Mouse (Mus musculus) embryonic facial prominence, embryonic 15.5 days (tissue): Measurements from ENCODE around the gene Gm20388. TPM values are rescaled to one million over a fixed set of nuclear protein-coding genes. Genes with fewer than 3 reads are reported as not detected.

ENCODE experiments used
- ATAC-seq: fragments of 200-750 bp; cut with Nextera tagmentation; 2 replicates; pipeline ENCODE4 v1.8.0; 2017; ENCODE audit warnings: low read depth, moderate TSS enrichment; ENCODE audit not compliant: insufficient number of reproducible peaks, low FRiP score, low TSS enrichment
- H3K27ac ChIP-seq: fragments of 300-500 bp; sonication (generic); replicated peaks from 2 replicates; pipeline ENCODE4 v1.5.1; 2015; ENCODE audit warnings: mild to moderate bottlenecking, inconsistent platforms
- H3K27me3 ChIP-seq: fragments of 300-500 bp; sonication (generic); 2 replicates; pipeline ENCODE4 v1.6.1; 2015; ENCODE audit warnings: inconsistent platforms
- H3K36me3 ChIP-seq: fragments of 300-500 bp; sonication (generic); 2 replicates; pipeline ENCODE4 v1.6.1; 2015; ENCODE audit warnings: mild to moderate bottlenecking, inconsistent platforms
- H3K4me1 ChIP-seq: fragments of 300-500 bp; sonication (generic); 2 replicates; pipeline ENCODE4 v1.6.1; 2015; ENCODE audit warnings: inconsistent platforms
- H3K4me2 ChIP-seq: fragments of 300-500 bp; sonication (generic); replicated peaks from 2 replicates; pipeline ENCODE4 v1.6.1; 2015; ENCODE audit warnings: mild to moderate bottlenecking, inconsistent platforms
- H3K4me3 ChIP-seq: fragments of 300-500 bp; sonication (generic); replicated peaks from 2 replicates; pipeline ENCODE4 v1.5.1; 2015; ENCODE audit warnings: mild to moderate bottlenecking, inconsistent platforms
- H3K9ac ChIP-seq: fragments of 300-500 bp; sonication (generic); 2 replicates; pipeline ENCODE4 v1.6.1; 2015; ENCODE audit warnings: inconsistent platforms
- H3K9me3 ChIP-seq: fragments of 300-500 bp; sonication (generic); replicated peaks from 2 replicates; pipeline ENCODE4 v1.6.1; 2016; ENCODE audit warnings: inconsistent platforms
- WGBS: fragments of 180-500 bp; shearing (Covaris S2); methylation state at CpG from one replicate; pipeline ENCODE4 v1.1.7; 2015; 5-methylcytosine and 5-hydroxymethylcytosine counted together
- polyA plus RNA-seq: library from polyadenylated mRNA; unstranded; fragments of >200 nt; fragmentation: Nextera tagmentation; extraction: Ambion mirVana; gene quantifications from 2 replicates; pipeline ENCODE4 v1.2.1, GENCODE M21; 2015

The Gm20388 gene
- polyA plus RNA-seq, 1 experiment from 2014 or later: 8.0 TPM

- H3K9me3 ChIP-seq: no peaks in the 10 kb centered on the region
- H3K4me3 ChIP-seq: no peak overlapping the region
- peaks cover 86% of the 10 kb centered on the region for H3K36me3 ChIP-seq
- H3K4me1 ChIP-seq: peaks cover 27% of the 10 kb centered on the region
- ATAC-seq: no peak
- WGBS: 57% methylated on average over 13 of the region's 13 CpGs
- no peak overlapping the region for H3K9ac ChIP-seq
- H3K4me2 ChIP-seq: no peak overlapping the region
- H3K27me3 ChIP-seq: no peaks in the 10 kb centered on the region
- H3K27ac ChIP-seq: no peak overlapping the region
Measured at GRCm38 (mm10) chr8:120569939-120570715, 659.5 kb downstream of the Gm20388 start.

GRCm38 (mm10) chr8:120571561-120571960 is 660.9 kb downstream of the Gm20388 start:
- Histone ChIP-seq H3K9me3 (no peaks in the 10 kb centered on the region), H3K4me3 (no peak overlapping the region), H3K27ac (no peak overlapping the region), H3K4me2 (no peak overlapping the region), H3K27me3 (no peaks in the 10 kb centered on the region), H3K36me3 (peaks cover 98% of the 10 kb centered on the region), H3K9ac (no peak overlapping the region), H3K4me1 (peaks cover 15% of the 10 kb centered on the region)
- WGBS: 80% methylated on average over 8 of the region's 8 CpGs
- no peak for ATAC-seq

GRCm38 (mm10) chr8:120572534-120572933 is 661.9 kb downstream of the Gm20388 start:
- Histone ChIP-seq H3K9me3 (no peaks in the 10 kb centered on the region), H3K27me3 (no peaks in the 10 kb centered on the region), H3K4me3 (no peak overlapping the region), H3K9ac (no peak overlapping the region), H3K4me1 (peaks cover 10% of the 10 kb centered on the region), H3K27ac (no peak overlapping the region), H3K36me3 (peaks cover 98% of the 10 kb centered on the region), H3K4me2 (no peak overlapping the region)
- 82% methylated on average over 21 of the region's 21 CpGs for WGBS
- ATAC-seq: no peak

- H3K36me3 ChIP-seq: peaks cover 98% of the 10 kb centered on the region
- 65% methylated on average over 11 of the region's 11 CpGs for WGBS
- ATAC-seq: no peak
Measured at GRCm38 (mm10) chr8:120573866-120574265, 663.2 kb downstream of the Gm20388 start.

GRCm38 (mm10) chr8:120574941-120575340 is 664.3 kb downstream of the Gm20388 start:
- Histone ChIP-seq H3K4me3 (no peak overlapping the region), H3K27ac (no peak overlapping the region), H3K4me2 (no peak overlapping the region), H3K4me1 (peaks cover 13% of the 10 kb centered on the region), H3K9me3 (no peaks in the 10 kb centered on the region), H3K36me3 (peaks cover 95% of the 10 kb centered on the region), H3K27me3 (no peaks in the 10 kb centered on the region), H3K9ac (no peak overlapping the region)
- no peak for ATAC-seq
- 68% methylated on average over 19 of the region's 19 CpGs for WGBS

More at GRCm38 (mm10) chr8:120573866-120574265, 663.2 kb downstream of the Gm20388 start:
- no peak overlapping the region for H3K4me3 ChIP-seq
- H3K9me3 ChIP-seq: no peaks in the 10 kb centered on the region
- H3K4me2 ChIP-seq: no peak overlapping the region
- H3K4me1 ChIP-seq: peaks cover 10% of the 10 kb centered on the region
- H3K9ac ChIP-seq: no peak overlapping the region
- H3K27ac ChIP-seq: no peak overlapping the region
- no peaks in the 10 kb centered on the region for H3K27me3 ChIP-seq

- no peak for ATAC-seq
- WGBS: 57% methylated on average over 9 of the region's 9 CpGs
- Histone ChIP-seq H3K4me2 (no peak overlapping the region), H3K27ac (no peak overlapping the region), H3K9ac (no peak overlapping the region), H3K9me3 (no peaks in the 10 kb centered on the region), H3K4me1 (peaks cover 12% of the 10 kb centered on the region), H3K27me3 (no peaks in the 10 kb centered on the region), H3K36me3 (peaks cover 97% of the 10 kb centered on the region), H3K4me3 (no peak overlapping the region)
Measured at GRCm38 (mm10) chr8:120575801-120576200, 665.2 kb downstream of the Gm20388 start.

- Histone ChIP-seq H3K27ac (no peak overlapping the region), H3K4me1 (peaks cover 12% of the 10 kb centered on the region), H3K36me3 (peaks cover 96% of the 10 kb centered on the region), H3K9me3 (no peaks in the 10 kb centered on the region), H3K27me3 (no peaks in the 10 kb centered on the region), H3K9ac (no peak overlapping the region), H3K4me3 (no peak overlapping the region), H3K4me2 (no peak overlapping the region)
- WGBS: 87% methylated on average over 17 of the region's 17 CpGs
- no peak for ATAC-seq
Measured at GRCm38 (mm10) chr8:120577821-120578220, 667.2 kb downstream of the Gm20388 start.

GRCm38 (mm10) chr8:120580336-120581000 is 669.8 kb downstream of the Gm20388 start:
- Histone ChIP-seq H3K4me1 (peaks cover 7% of the 10 kb centered on the region), H3K4me2 (no peak overlapping the region), H3K27ac (no peak overlapping the region), H3K4me3 (no peak overlapping the region), H3K9ac (no peak overlapping the region), H3K9me3 (no peaks in the 10 kb centered on the region), H3K27me3 (no peaks in the 10 kb centered on the region), H3K36me3 (peaks cover 86% of the 10 kb centered on the region)
- 60% methylated on average over 8 of the region's 8 CpGs for WGBS
- ATAC-seq: no peak

- no peaks in the 10 kb centered on the region for H3K9me3 ChIP-seq
- no peak overlapping the region for H3K4me2 ChIP-seq
- H3K4me1 ChIP-seq: peaks cover 7% of the 10 kb centered on the region; the same call in 1 of the 2 replicates
- peaks cover 83% of the 10 kb centered on the region for H3K36me3 ChIP-seq
- no peaks in the 10 kb centered on the region for H3K27me3 ChIP-seq
- ATAC-seq: no peak
- H3K27ac ChIP-seq: no peak overlapping the region
- 90% methylated on average over 12 of the region's 12 CpGs for whole genome bisulfite sequencing
- no peak overlapping the region for H3K9ac ChIP-seq
- no peak overlapping the region for H3K4me3 ChIP-seq
Measured at GRCm38 (mm10) chr8:120581329-120581728, 670.7 kb downstream of the Gm20388 start.

- no peak overlapping the region for H3K4me3 ChIP-seq
- no peak for ATAC-seq
- H3K4me2 ChIP-seq: no peak overlapping the region
- H3K4me1 ChIP-seq: peaks cover 7% of the 10 kb centered on the region; the same call in 1 of the 2 replicates
- H3K27me3 ChIP-seq: no peaks in the 10 kb centered on the region
- no peak overlapping the region for H3K27ac ChIP-seq
- H3K9ac ChIP-seq: no peak overlapping the region
- H3K9me3 ChIP-seq: no peaks in the 10 kb centered on the region
- WGBS: 92% methylated on average over 8 of the region's 8 CpGs
- H3K36me3 ChIP-seq: peaks cover 78% of the 10 kb centered on the region
Measured at GRCm38 (mm10) chr8:120581811-120582210, 671.2 kb downstream of the Gm20388 start.

- WGBS: 88% methylated on average over 10 of the region's 10 CpGs
- Histone ChIP-seq H3K27ac (no peak overlapping the region), H3K4me1 (peaks cover 18% of the 10 kb centered on the region), H3K4me2 (no peak overlapping the region), H3K27me3 (no peaks in the 10 kb centered on the region), H3K36me3 (peaks cover 43% of the 10 kb centered on the region), H3K9me3 (no peaks in the 10 kb centered on the region), H3K9ac (no peak overlapping the region), H3K4me3 (no peak overlapping the region)
- no peak for ATAC-seq
Measured at GRCm38 (mm10) chr8:120585521-120585920, 674.9 kb downstream of the Gm20388 start.
